8 mouse cellular contexts compared by ENCODE assay signal in the genomic region with DNA sequence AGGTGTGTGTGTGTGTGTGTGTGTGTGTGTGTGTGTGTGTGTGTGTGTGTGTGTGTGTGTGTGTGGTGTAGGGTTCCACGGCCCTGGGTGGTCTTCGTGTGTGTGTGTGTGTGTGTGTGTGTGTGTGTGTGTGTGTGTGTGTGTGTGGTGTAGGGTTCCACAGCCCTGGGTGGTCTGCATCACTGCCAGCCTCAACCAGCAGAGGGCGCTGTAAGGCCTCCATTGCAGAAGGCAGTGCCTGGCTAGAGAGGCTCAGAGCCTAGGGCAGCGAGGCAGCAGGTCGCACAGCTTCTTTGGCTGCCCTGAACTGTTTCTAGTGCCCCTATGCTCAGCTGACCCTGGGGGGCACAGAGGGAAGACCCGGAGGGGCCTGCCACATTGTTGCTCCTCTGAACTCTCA.
DNase-seq lines count a peak whose midpoint lies in the region; ATAC-seq and TF ChIP-seq lines count a peak whose summit lies in the region.

No protein-coding gene starts in this region.

- H3K9ac ChIP-seq in hindbrain, embryonic 13.5 days = no peak overlapping the region
- no peak overlapping the region for H3K9ac ChIP-seq in midbrain, embryonic 13.5 days (replicated peaks)
- H3K9ac ChIP-seq in heart, embryonic 11.5 days (ENCODE audit: low read depth, low read length) = no peak overlapping the region

- no peak for TF ChIP-seq POLR2A in testis, adult 2 months (IDR thresholded peaks at IDR 0.05; ENCODE audit: control insufficient read depth, low read depth, low read length)

- 0 out of 2 replicates have a peak, but pooled peaks have one; percentile 46 for ATAC-seq in hindbrain, embryonic 13.5 days (ENCODE audit: low FRiP score)
- peak; percentile 77 for ATAC-seq in midbrain, embryonic 13.5 days
- no peak for ATAC-seq in heart, embryonic 11.5 days (replicated peaks; ENCODE audit: insufficient number of reproducible peaks, low FRiP score, low TSS enrichment)

- H3K27ac ChIP-seq in hindbrain, embryonic 13.5 days = peak overlapping the region; percentile 86
- H3K27ac ChIP-seq in midbrain, embryonic 13.5 days = peak overlapping the region; percentile 87
- H3K27ac ChIP-seq in testis, adult 2 months (ENCODE audit: control insufficient read depth, insufficient read depth, low read depth, low read length) = no peak overlapping the region
- no peak overlapping the region for H3K27ac ChIP-seq in heart, embryonic 11.5 days (ENCODE audit: low read depth, low read length)

- H3K27me3 ChIP-seq in hindbrain, embryonic 13.5 days = peaks cover 30% of the 10 kb centered on the region
- peaks cover 6% of the 10 kb centered on the region; the same call in 1 of the 2 replicates for H3K27me3 ChIP-seq in midbrain, embryonic 13.5 days
- H3K27me3 ChIP-seq in testis, adult 2 months (ENCODE audit: control insufficient read depth, insufficient read depth, low read length) = no peaks in the 10 kb centered on the region; the same call in 1 of the 2 replicates
- peaks cover 16% of the 10 kb centered on the region for H3K27me3 ChIP-seq in heart, embryonic 11.5 days (ENCODE audit: control insufficient read depth, insufficient read depth, low read length)

- 16% methylated on average over 4 of the region's 6 CpGs for WGBS in hindbrain, embryonic 13.5 days
- 11% methylated on average over 3 of the region's 6 CpGs for WGBS in midbrain, embryonic 13.5 days
- 36% methylated on average over 4 of the region's 6 CpGs for WGBS in heart, embryonic 11.5 days (ENCODE audit: insufficient replicate concordance)

- no peak overlapping the region for H3K4me3 ChIP-seq in hindbrain, embryonic 13.5 days
- no peak overlapping the region for H3K4me3 ChIP-seq in midbrain, embryonic 13.5 days (replicated peaks)
- H3K4me3 ChIP-seq in testis, adult 2 months (ENCODE audit: control insufficient read depth, low read depth, low read length) = no peak overlapping the region
- H3K4me3 ChIP-seq in heart, embryonic 11.5 days (ENCODE audit: low read depth, low read length) = no peak overlapping the region

- peak; percentile 91 for TF ChIP-seq CTCF in testis, adult 2 months (IDR thresholded peaks at IDR 0.05; ENCODE audit: control insufficient read depth, insufficient read depth, insufficient replicate concordance, low read depth, low read length)

- peak; percentile 64 for DNase-seq in kidney, postnatal 4 days
- DNase-seq in kidney, postnatal 14 days = no peak
- peak; percentile 36 to 51 for DNase-seq in adrenal gland, postnatal 36 days
- peak; percentile 85 for DNase-seq in embryo, embryonic 10 days (ENCODE audit: low spot score)

- H3K36me3 ChIP-seq in hindbrain, embryonic 13.5 days = no peaks in the 10 kb centered on the region
- H3K36me3 ChIP-seq in midbrain, embryonic 13.5 days = peaks cover 10% of the 10 kb centered on the region; the same call in 1 of the 2 replicates
- H3K36me3 ChIP-seq in testis, adult 2 months (ENCODE audit: control insufficient read depth, insufficient read depth, low read length) = no peaks in the 10 kb centered on the region
- no peaks in the 10 kb centered on the region for H3K36me3 ChIP-seq in heart, embryonic 11.5 days (ENCODE audit: control insufficient read depth, insufficient read depth, low read length)

- H3K9me3 ChIP-seq in hindbrain, embryonic 13.5 days = peaks cover 4% of the 10 kb centered on the region; the same call in 1 of the 2 replicates
- H3K9me3 ChIP-seq in midbrain, embryonic 13.5 days = no peaks in the 10 kb centered on the region
- H3K9me3 ChIP-seq in heart, embryonic 11.5 days (replicated peaks; ENCODE audit: control insufficient read depth, low read length) = no peaks in the 10 kb centered on the region

- H3K4me1 ChIP-seq in hindbrain, embryonic 13.5 days (replicated peaks) = peaks cover 25% of the 10 kb centered on the region
- H3K4me1 ChIP-seq in midbrain, embryonic 13.5 days (replicated peaks) = peaks cover 28% of the 10 kb centered on the region
- H3K4me1 ChIP-seq in testis, adult 2 months (ENCODE audit: control insufficient read depth, insufficient read depth, low read length) = peaks cover 18% of the 10 kb centered on the region
- H3K4me1 ChIP-seq in heart, embryonic 11.5 days (ENCODE audit: control insufficient read depth, insufficient read depth, low read length) = no peaks in the 10 kb centered on the region

- no peak overlapping the region for H3K4me2 ChIP-seq in hindbrain, embryonic 13.5 days
- no peak overlapping the region for H3K4me2 ChIP-seq in midbrain, embryonic 13.5 days (replicated peaks)
- no peak overlapping the region for H3K4me2 ChIP-seq in heart, embryonic 11.5 days

Comparison
In these comparisons a context has a peak if more than half of its experiments do, and no peak if none do; other contexts are left out.
1. H3K27ac ChIP-seq: peak in hindbrain, embryonic 13.5 days (single experiment) and midbrain, embryonic 13.5 days (single experiment); none in testis, adult 2 months (single experiment) and heart, embryonic 11.5 days (single experiment).